Mouse (Mus musculus): ENCODE results near the gene Tfeb.

- TF ChIP-seq POLR2A (IDR thresholded peaks at IDR 0.05; ENCODE audit: low read depth, low read length) (no peak), CTCF (conservative IDR thresholded peaks at IDR 0.05; ENCODE audit: insufficient read depth, insufficient read length, low read depth, low read length) (no peak)
Observed at GRCm38 (mm10) chr17:47711883-47712282, 24.9 kb upstream of the Tfeb start.

All from kidney, adult 2 months (tissue).